Mouse (Mus musculus): Measurements from ENCODE around the gene Oat.

Gene Oat

GRCm38 (mm10) chr7:132540597-132540996 is 35.6 kb downstream of the Oat start:
- no peak for DNase-seq

GRCm38 (mm10) chr7:132529206-132529605 is 47.0 kb downstream of the Oat start:
- DNase-seq, result no peak

GRCm38 (mm10) chr7:132513419-132513982 is 62.7 kb downstream of the Oat start:
- no peak for DNase-seq

GRCm38 (mm10) chr7:132509110-132509509 is 67.1 kb downstream of the Oat start:
- no peak for DNase-seq

Data from lung, postnatal 4 days (tissue).